Mouse (Mus musculus) embryo, embryonic 10.5 days (tissue): ENCODE results near the gene Anxa8.

Experiments used
- DNase-seq: peaks from one replicate; pipeline ENCODE4 v3.0.0-alpha.2; 2015; ENCODE audit warnings: low spot score

Anxa8 gene

DNA sequence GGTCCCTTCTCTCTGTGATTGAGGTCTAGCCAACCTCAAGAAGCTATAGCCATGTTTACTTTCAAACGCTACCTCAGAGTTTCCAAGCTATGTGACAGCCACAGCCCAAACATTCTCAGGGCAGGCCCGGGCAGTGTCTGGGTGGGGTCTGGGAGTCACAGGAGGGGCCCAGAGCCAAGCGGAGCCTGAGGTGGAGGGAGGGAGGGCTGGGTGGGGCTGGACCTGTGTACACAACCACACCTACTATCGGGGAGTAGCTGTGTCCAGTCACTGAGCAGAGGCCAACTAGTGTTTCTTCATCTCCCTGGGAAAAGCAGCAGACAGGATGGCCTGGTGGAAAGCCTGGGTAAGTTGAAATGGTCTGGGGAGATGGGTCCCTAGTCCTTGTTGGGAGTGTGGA, at the start of gene Anxa8:
Gene Anxa8 (plus strand): TSS at position 251 of the 400 bp plus-strand sequence.
- DNase-seq, result no peak

DNA sequence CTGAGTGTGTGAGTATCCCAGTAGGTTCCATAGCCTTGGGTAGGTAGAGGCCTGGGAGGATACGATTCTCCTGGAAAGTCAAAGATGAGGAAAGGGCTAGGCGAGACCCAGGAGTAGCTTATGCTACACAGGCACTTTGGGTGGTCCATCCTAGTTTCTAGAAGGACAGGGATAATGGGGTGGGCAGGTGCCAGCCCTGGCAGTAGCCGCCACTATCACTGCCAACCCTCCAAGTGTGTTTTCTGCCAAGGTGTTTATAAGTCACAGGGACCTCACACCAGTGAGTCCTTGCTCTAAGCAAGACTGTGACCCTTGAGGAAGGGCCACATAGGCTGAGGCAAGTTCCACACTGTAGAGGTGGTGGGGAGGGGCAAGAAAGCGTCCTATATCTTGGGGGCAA, 44.5 kb upstream of the Anxa8 start:
- DNase-seq, result no peak

DNA sequence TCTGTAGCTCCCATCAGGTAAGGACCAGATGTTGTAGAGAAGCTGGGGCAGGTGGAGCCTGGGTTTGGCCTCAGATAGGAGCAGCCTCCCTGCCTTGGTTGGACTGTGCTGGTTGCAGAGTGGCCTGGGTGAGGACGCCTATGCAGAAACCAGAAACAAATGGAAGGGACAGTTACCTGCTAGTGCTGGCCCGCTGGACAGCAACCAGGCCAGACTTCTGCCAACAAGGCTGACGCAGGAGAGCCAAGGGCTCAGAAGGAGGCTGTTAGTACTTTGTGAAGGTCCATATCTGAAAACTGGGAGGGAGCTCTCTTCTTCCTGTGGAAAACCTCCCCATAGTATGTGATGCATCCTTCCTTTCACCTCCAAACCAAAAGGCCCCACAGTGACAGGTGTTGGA, 42.4 kb upstream of the Anxa8 start:
- no peak for DNase-seq

DNA sequence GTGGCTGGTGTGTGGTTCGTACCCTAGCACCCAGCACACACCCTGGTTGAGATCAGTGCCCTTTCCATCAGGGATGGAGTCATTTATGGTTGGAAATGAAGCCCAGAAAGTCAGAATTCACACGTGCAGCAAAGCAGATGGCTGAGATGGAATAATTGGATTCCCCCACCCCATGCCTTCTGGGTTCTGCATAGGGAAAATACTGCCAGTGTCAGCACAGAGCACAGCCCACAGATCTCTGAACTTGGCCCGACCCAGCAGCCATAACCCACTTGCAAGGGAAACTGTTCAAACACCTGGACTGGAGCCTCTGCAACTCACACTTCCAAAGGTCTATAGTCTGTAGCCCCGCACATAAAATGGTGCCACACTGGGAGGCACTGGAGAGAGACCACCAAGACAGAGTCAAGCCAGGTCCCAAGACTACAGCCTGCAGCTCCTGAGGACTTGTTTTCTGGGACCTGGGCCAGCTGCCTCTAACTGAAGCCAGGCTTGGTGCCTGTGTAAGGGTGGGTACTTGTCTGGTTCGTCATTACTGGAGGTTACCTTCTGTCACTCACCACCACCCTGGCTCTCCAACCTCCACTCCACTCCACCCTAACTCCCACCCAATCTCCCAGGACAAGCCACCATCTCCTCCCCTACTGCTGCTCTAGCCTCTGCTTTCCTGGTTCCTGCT, 35.5 kb upstream of the Anxa8 start:
- no peak for DNase-seq

DNA sequence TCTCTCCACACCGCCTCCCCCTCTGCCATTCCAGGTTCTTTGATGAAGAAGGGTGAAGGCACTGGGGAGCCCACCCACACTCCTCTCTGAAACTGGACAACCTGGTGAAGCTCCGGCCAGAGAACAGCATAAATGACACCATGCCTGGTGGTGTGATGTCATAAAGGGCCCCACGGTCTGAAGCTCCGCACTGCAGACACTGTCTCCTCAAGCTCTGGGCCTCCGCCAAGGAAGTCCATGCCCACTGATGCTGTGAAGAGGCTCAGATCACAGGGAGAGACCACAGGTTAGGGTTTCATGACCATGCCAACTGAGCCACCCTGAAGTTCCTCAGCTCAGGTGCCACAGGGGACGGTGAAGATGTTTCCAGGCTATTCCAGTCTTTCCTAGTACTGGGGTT, 33.3 kb upstream of the Anxa8 start, which contains the start of gene Antxrl:
Gene Antxrl (plus strand): TSS at position 192 of the 400 bp plus-strand sequence.
- no peak for DNase-seq

DNA sequence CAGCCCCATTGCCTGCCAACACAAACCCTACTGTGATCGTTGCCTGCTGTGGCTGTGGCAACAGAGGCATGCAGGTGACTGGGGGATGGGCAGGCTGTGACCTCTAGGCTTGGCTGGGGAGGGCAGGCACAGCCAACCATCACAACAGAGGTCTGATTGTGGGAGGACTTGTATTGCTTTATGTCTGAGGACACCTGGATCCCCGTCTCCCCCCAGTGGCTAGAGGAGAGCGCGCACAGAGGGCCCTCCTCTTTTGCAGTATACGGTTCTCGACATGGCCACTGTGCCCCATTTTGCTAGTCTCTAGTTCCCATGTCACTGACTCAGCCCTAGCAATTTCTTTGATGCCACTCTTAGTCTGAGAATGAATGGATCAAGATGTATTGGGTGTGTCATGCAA, 14.1 kb upstream of the Anxa8 start:
- peak; percentile 12 for DNase-seq

DNA sequence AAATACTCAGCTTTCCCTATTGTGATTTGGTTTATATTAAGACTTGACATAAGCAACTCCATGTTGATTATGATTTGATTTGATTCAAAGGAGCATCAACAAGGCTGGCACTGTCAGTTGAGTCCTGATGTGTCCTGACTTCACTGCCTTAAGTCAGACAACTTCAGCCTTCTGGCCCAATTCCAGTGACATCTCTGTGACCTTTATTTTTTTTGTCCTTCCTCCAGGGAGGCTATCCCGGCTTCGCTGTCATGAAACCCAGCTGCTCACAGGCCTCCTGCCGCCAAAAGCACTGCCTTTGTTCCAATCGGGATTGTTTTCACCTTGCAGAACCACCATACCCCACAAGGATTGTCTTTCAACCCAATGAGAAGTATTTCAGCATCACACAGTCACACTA, 10.4 kb upstream of the Anxa8 start:
- DNase-seq, result no peak

DNA sequence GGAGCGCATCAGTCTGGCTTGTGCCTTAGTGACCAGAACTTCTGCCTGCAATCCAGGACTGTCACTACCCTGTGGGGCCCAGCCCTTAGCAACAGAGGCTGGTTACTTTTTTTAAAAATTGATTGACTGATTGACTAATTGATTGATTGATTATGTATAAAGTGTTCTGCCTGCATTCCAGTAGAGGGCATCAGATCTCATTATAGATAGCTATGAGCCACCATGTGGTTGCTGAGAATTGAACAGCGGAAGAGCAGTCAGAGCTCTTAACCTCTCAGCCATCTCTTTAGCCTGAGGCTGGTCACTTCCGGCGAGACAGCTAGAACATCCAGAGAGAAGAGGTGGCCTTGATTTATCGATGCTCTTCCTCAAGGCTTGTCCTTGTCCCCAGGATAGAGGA, 8.6 kb upstream of the Anxa8 start:
- DNase-seq, result peak; percentile 4

DNA sequence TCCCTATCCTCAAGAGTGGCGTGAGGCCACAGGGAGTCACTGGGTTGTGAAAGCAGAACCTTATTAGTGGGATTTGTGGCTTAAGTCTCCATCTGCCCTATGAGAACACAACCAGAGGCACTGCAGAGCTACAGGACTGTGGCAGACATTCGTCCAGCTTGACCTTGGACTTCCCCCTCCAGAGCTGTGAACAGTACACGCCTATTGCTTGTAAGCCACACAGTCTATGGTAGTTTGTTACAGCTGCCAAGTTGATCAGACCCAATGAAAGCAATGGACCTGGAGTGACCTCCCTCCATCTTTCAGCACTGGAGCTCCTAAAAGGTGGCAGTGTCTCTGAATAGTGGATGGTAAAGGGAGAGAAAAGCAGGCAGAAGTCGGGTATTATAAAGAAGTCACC, 7.5 kb upstream of the Anxa8 start:
- no peak for DNase-seq

DNA sequence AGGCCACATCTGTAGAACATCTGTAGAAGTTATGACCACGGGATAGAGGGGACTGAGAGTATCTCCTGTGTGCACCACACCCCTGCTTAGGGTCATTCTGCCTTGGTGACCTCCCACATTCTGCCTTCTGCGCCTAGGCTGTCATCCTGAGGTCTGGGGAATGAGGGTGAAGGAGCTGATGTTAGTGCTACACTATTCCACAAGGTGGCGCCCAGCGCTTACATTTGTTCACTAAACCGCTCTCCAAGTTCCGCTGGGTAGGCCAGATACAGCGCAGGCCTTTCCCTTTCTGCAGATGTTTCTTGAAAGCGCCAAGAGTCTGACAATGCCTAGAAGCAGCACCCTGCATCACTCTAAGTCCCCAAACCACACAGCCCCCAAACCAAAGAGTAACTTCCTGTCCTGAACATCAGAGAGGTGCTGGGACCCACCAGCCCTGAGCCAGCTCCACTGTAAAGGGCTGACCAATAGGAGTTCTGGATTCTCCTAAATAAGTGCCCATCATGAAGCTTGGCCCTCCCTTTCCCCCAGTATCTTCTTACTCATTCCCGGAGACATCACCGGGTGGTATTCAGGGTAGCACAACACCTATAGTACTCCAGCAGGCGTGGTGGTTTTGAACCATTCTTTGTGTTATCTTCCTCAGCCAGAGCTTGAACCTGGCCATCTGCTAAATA, 5.3 kb upstream of the Anxa8 start:
- DNase-seq, result peak; percentile 95

DNA sequence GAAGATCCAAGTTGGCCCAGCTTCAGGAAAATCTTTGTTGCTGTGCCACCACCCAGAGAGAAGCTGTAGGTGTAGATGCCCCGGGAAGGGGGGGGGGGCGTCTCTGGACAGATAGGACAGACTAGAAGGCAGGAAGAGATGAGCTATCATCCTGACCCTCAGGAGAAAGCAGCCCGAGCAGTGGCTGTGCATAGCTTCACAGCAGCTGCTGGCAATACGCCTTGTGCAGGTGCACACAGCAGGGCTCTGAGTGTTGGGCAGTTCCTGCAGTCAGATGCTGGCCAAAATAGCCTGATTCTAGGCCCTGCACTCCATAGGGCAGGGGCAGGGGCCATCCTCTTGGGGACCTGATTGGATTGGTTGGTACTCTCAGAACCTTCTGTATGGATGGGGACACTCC, 1.0 kb downstream of the Anxa8 start:
- DNase-seq, result no peak

DNA sequence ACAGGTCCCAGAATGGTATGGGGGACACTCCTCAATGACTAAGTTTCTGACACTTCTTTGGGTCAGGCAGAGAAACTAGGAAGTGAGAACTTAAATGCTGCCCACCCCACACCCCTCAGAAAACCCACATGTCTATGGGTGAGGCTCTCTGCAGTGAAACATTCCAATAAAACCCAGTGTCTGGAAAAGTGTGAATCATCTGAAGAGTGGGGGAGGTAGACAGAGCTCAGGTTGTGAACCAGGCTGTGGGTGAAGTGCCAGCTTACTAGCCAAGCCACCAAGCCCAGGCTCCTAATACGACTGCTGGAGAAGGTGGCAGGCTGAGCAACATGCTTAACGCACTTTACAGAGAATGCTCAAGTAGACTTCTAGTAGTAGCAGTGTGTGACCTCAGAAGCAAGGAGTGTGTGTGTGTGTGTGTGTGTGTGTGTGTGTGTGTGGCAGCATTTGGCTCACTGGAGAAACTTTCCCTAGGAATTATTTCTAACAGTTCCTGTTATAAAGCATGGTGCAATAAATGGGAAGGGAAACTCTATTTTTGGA, 2.1 kb downstream of the Anxa8 start:
- DNase-seq, result no peak

DNA sequence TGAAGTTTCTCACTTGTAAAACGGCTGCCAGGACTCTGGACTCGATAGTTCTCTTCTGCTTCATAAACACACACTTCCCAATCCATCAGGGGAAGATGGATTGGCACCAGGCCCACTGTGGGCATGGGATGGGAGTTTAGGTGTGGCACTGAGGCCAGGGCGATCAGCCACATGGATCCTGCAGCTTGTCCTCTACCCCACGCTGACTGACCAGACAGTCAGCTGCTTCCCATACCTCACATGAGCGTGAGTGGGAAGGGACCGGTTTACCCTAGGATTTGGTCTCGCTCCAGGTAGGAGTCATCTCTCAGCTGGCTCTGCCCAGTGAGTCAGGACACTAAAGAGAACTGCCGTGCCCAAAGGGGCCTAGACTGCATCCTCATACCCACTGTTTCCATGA, 4.0 kb downstream of the Anxa8 start:
- no peak for DNase-seq

DNA sequence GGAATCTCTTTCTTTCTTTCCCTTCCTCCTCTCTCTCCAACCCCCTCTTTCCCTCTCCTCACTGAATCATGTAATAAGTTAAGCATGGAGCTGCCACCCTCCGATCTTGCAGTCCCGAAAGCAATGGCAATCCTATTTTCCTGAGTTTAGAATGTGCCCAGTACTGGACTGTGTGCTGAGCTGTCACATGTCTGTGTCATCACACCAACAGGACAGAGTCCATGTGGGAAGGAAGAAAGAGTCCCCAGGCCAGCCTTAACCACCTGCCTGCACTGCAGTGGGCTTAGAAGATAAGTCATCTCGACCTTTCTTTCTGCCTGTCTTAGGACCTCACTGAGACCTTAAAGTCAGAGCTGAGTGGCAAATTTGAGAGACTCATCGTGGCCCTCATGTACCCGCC, 5.7 kb downstream of the Anxa8 start:
- no peak for DNase-seq

DNA sequence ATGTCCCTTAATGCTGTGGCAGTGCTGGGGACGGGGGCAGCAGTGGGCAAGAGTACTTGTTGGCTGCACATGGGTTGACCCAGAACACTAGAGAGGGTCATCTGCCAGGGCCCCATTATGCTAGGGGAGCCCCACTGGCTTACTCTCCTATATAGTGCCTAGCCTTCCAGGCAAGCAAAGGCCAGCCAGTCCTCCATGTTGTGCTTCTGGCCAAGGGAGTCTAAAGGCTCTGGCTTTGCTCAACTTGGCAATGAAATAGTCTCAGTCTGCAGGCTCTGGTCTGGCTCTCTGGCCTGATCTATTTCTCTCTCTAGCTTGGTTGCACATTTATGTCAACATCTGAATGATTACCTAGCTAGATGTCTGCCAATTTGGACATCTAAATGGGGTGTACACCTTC, 7.1 kb downstream of the Anxa8 start:
- no peak for DNase-seq

DNA sequence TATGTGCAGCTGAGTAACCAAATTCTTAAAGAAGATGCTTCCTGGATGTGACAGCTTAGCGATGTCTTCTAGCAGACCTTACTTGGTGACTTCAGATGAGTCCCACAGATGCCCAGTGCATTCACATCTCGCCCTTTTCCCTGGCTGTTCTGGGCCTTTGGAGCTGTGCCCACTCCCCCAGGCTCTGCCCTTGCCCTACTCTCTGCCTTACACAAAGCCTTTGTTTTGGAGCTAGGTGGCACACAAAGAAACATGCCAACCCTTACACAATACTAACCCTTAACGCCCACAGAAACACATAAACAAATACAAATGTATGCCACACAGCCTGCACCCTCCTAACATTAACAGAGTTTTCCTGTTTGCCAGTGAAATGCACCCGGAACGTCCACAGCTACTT, 10.4 kb downstream of the Anxa8 start:
- no peak for DNase-seq

DNA sequence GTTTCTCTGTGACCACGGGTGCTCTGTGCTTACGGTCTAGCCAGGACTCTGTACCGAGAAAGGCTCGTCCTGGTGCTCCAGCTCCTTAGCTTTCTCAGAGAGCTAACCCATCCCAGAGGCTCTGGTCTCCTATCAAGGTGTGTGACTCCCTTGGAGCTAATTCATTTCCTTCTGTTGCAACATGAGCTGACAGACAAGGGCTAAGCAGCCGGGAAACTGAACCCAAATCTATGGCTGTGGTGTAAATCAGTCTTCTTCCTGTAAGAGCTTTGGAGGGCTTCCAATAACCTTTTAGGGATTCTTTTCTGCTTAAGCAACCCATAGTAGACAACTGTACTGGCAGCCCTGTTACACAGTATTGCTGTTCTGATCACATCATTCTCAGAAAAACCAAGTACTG, 16.8 kb downstream of the Anxa8 start, which contains the start of gene A630023A22Rik:
Gene A630023A22Rik (minus strand): TSS at position 154 of the 400 bp plus-strand sequence.
- no peak for DNase-seq

DNA sequence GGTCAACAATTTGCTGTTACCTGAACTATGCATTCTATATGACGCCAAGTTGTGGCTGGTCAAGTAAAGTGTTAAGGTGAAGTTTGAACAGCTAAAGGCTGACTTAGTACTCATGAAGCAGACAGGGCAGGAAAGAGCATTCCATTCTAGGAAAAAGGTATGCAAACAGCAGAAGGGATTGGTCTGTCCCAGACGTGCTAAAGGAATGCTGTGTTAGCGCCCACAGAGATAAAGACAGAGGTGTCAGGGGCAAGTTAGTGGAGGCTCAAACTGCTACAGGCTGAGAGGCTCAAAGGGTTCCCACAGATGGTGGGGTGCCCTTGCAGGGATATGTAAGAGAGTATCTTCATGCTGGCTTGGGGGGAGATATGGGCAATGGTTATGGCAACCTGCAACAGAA, 18.1 kb downstream of the Anxa8 start:
- no peak for DNase-seq

DNA sequence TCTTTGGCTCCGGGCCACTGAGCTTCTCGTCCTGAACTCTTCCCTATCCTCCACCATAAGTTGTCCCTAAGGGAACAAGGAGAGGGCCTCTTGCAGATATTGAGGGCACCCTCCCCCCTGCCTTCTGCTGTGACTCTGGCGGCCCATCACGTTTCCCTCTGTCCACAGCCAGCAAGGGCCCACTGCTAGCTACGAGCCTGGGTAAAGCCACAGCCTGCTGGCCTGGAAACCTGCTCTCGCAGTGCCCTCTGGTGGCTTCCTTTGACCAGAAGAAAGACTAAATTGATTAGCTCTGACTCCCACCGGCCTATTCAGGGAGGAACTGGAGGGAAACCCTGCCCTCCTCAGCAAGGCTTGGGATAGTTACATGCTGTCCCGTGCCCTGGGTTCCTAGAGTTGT, 19.1 kb downstream of the Anxa8 start:
- peak; percentile 80 for DNase-seq

DNA sequence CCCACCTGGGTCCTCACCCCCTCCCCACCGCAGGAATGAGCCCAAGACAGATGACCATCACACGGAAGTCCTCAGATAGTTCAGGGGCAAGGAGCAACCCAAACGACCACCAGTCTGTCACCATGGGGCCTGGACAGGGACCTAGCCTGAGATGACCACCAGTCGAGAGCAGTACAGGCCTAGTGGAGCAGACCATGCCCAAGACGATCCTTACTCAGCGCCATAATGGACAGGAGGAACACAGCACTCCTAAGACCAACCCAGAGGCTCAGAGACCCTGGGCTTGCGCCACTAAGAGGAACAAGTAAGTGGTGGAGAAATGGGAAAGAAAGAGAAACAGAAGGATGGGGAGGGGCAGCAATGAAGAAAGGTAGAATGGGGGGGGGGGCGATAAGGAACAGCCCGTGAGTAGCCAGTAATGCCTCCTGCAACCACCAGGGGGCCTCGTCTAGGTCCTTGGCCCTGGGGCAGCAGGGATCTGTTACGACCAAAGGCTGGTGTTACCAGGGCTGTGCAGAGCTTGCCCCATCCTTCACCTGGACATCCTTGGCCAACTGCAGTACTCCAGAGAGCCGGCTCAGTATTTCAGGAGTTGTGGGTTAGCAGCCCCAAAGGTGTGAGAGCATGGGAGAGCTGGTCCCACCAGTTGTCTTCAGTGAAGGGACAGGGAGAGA, 20.7 kb downstream of the Anxa8 start:
- DNase-seq, result peak; percentile 49

DNA sequence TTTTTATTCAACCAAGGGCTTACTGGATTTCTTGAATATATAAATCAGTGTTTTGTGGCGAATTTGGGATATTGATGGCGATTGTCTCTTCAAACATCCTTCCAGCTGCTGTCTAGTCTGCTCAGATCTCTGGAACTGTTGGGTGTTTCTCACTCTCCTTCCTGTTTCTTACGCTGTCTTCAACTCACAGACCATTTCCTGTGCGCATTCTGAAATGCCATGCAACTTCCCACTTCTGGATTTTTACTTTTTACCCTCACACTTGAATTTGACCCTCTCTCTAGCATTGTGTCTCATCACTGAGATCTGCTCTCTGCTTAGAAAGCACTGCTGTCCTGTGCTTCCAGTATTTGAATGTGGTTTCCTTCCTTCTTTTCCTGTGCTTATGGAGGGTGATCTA, 21.8 kb downstream of the Anxa8 start:
- DNase-seq, result no peak

DNA sequence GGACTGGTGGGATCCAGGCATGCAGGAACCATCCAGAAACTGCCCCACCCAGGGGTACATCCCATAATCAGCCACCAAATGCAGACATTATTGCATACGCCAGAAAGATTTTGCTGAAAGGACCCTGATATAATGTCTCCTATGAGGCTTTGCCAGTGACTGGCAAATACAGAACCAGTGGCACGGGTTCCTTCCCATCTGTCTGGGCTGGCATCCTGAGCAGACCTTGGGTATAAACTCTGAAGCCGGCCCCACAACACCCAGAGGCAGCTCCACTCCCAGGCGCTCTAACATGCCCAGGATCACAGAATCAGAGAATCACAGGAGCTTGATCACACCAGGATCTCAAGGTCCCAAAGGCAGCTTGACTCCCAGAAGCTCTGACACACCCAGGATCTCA, 28.5 kb downstream of the Anxa8 start:
- DNase-seq, result no peak
